Mouse (Mus musculus): ENCODE data around the gene Ank3. TPM values are rescaled to one million over a fixed set of nuclear protein-coding genes. Genes with fewer than 3 reads are reported as not detected.

The Ank3 gene
- polyA plus RNA-seq, 1 experiment: 9.3 TPM

DNA sequence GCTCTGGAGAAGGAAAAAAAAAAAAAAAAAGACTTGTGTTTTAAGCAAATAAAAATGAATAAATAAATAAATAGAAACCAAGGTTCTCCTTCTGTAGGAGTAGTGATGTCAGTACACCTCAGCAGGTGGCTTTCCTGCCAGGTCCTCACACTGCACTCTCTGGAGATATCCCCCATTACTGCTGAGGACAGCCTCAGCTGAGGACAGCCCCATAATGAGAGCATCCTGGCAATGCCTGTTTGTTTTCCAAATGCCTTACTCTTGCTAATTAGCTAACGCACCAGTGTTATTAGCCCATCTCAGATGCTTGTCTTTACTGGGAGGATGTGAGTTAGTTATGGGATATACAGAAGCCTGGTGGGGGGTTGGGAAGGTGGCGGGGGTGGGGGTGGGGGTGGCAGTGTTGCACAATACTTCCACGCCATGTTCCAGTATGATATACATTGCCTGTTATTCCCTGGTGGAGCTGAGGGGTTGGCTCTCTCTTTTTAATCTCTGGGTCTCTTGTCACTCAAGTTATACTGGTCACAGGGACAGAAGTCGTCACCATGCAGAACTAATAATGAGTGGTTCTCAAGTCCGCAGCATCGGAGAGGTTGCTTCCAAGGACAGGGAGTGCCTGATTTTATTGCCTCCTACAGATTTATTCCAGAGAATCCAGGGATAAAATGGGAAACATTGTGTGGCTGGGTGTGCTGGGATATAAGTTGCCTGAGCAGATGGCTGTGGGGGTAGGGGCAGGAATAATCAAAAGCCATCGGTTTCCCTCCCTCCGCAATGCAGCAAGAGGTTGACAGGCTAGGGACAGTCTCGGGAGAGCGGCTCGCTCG is 291.8 kb downstream of the Ank3 start:
- Histone ChIP-seq H3K4me1 (ENCODE audit: control insufficient read depth, insufficient read depth, insufficient read length, low read length) (no peaks in the 10 kb centered on the region), H3K4me3 (ENCODE audit: low read depth, low read length) (no peak overlapping the region), H3K27me3 (ENCODE audit: control insufficient read depth, insufficient read depth, low read length) (no peaks in the 10 kb centered on the region), H3K36me3 (ENCODE audit: control insufficient read depth, insufficient read depth, low read length) (no peaks in the 10 kb centered on the region), H3K27ac (ENCODE audit: insufficient read depth, low read depth, low read length) (no peak overlapping the region)
- WGBS: 25% methylated on average over 12 of the region's 12 CpGs
- TF ChIP-seq POLR2A (IDR thresholded peaks at IDR 0.05; ENCODE audit: low read depth, low read length) (no peak), CTCF (IDR thresholded peaks at IDR 0.05; ENCODE audit: extremely low read depth, insufficient read length, insufficient replicate concordance, low read depth, low read length) (no peak)

DNA sequence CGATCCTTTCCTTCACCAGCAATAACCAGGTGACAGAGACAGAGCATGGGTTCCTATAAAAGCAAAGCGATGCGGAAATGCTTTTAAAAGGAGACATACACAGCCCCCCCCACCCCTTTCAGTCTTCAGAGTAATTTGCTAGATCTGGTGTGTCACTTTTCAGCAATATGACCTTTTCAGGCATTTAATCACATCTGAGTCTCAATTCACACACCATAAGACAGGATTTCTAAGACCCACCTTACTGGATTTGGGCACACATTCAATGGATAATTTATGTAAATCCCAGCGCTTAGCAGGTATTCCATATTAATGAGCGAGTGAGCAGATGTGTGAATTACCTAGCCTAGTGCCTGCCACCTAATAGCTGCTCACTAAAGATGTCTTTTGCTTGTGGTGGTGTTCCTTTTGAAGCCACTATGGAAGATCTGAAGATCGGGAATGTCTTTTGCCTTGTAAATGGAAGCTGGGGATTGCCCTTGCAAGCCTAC is 292.4 kb downstream of the Ank3 start:
- Histone ChIP-seq H3K36me3 (ENCODE audit: control insufficient read depth, insufficient read depth, low read length) (no peaks in the 10 kb centered on the region), H3K27me3 (ENCODE audit: control insufficient read depth, insufficient read depth, low read length) (no peaks in the 10 kb centered on the region), H3K4me3 (ENCODE audit: low read depth, low read length) (no peak overlapping the region), H3K4me1 (ENCODE audit: control insufficient read depth, insufficient read depth, insufficient read length, low read length) (no peaks in the 10 kb centered on the region), H3K27ac (ENCODE audit: insufficient read depth, low read depth, low read length) (no peak overlapping the region)
- no peak for TF ChIP-seq CTCF (IDR thresholded peaks at IDR 0.05; ENCODE audit: extremely low read depth, insufficient read length, insufficient replicate concordance, low read depth, low read length)
- TF ChIP-seq POLR2A (IDR thresholded peaks at IDR 0.05; ENCODE audit: low read depth, low read length): no peak
- WGBS: 45% methylated on average over 6 of the region's 6 CpGs

DNA sequence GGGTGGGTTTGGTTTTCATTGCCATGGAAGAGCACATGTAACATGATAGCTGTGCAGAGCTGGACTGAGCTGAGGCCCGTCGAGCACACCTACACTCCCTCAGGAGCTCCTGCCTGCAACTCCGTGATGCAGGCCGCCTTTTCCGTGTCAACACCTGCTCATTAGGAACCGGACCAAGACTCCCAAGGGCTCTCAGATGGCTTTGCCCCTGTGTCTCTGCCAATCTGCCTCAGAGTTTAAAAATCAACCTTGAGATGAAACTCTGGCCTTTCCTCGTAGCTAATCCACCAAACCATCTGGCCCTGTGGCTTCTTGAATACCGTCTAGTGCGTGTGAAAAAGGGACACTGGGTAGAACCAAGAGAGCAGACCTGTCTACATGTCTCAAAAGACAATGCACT is 297.4 kb downstream of the Ank3 start:
- H3K27me3 ChIP-seq (ENCODE audit: control insufficient read depth, insufficient read depth, low read length): no peaks in the 10 kb centered on the region

DNA sequence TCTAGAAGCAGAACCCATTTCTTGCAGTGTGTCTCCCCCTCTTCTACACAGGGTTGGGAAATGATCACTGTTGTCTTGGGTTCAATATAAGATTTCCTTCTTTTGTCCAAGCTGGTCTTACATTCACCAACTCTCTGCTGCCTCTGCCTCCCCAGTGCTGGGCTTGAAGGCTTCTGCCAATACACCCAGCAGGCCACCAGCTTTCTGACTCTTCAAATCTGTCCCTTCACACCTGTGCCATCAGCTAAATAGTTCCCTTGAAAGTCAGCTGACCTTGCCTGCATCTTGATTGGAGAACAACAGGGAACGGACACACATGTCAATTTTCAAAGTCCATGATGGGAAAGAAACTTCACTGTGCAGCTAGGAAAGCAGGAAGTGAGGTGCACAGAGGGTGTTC is 300.1 kb downstream of the Ank3 start:
- H3K4me1 ChIP-seq (ENCODE audit: control insufficient read depth, insufficient read depth, insufficient read length, low read length): no peaks in the 10 kb centered on the region
- H3K27me3 ChIP-seq (ENCODE audit: control insufficient read depth, insufficient read depth, low read length): no peaks in the 10 kb centered on the region
- TF ChIP-seq CTCF (IDR thresholded peaks at IDR 0.05; ENCODE audit: extremely low read depth, insufficient read length, insufficient replicate concordance, low read depth, low read length): no peak
- TF ChIP-seq POLR2A (IDR thresholded peaks at IDR 0.05; ENCODE audit: low read depth, low read length): no peak
- no peak overlapping the region for H3K27ac ChIP-seq (ENCODE audit: insufficient read depth, low read depth, low read length)
- H3K4me3 ChIP-seq (ENCODE audit: low read depth, low read length): no peak overlapping the region
- H3K36me3 ChIP-seq (ENCODE audit: control insufficient read depth, insufficient read depth, low read length): no peaks in the 10 kb centered on the region
- WGBS: 58% methylated on average over 1 of the region's 1 CpGs

More for the DNA sequence above, 297.4 kb downstream of the Ank3 start:
- Histone ChIP-seq H3K4me1 (ENCODE audit: control insufficient read depth, insufficient read depth, insufficient read length, low read length) (no peaks in the 10 kb centered on the region), H3K4me3 (ENCODE audit: low read depth, low read length) (no peak overlapping the region), H3K36me3 (ENCODE audit: control insufficient read depth, insufficient read depth, low read length) (no peaks in the 10 kb centered on the region), H3K27ac (ENCODE audit: insufficient read depth, low read depth, low read length) (no peak overlapping the region)
- 84% methylated on average over 9 of the region's 9 CpGs for WGBS
- no peak for TF ChIP-seq POLR2A (IDR thresholded peaks at IDR 0.05; ENCODE audit: low read depth, low read length)
- TF ChIP-seq CTCF (IDR thresholded peaks at IDR 0.05; ENCODE audit: extremely low read depth, insufficient read length, insufficient replicate concordance, low read depth, low read length): no peak

DNA sequence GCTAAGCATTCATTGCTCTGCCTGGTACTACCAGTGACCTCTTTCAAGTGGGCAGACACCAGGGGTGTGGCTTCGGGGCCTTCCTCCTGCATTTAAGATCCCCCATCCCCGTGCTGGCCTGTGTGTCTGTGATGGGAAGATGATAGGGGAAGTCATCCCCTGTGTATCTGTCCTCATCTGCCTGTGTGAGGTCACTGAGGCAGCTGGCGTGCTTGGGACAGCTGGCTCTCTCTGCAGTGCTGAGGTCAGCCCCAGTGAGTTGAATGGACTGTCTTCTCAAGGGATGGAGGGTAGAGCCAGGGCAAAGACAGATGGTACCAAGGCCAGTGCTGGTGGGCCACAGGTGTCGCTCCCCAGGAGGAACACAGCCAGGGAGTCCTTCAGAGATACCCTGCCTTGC is 302.7 kb downstream of the Ank3 start:
- Histone ChIP-seq H3K36me3 (ENCODE audit: control insufficient read depth, insufficient read depth, low read length) (no peaks in the 10 kb centered on the region), H3K4me1 (ENCODE audit: control insufficient read depth, insufficient read depth, insufficient read length, low read length) (no peaks in the 10 kb centered on the region), H3K4me3 (ENCODE audit: low read depth, low read length) (no peak overlapping the region), H3K27ac (ENCODE audit: insufficient read depth, low read depth, low read length) (no peak overlapping the region), H3K27me3 (ENCODE audit: control insufficient read depth, insufficient read depth, low read length) (no peaks in the 10 kb centered on the region)
- WGBS: 45% methylated on average over 4 of the region's 4 CpGs
- no peak for TF ChIP-seq CTCF (IDR thresholded peaks at IDR 0.05; ENCODE audit: extremely low read depth, insufficient read length, insufficient replicate concordance, low read depth, low read length)

DNA sequence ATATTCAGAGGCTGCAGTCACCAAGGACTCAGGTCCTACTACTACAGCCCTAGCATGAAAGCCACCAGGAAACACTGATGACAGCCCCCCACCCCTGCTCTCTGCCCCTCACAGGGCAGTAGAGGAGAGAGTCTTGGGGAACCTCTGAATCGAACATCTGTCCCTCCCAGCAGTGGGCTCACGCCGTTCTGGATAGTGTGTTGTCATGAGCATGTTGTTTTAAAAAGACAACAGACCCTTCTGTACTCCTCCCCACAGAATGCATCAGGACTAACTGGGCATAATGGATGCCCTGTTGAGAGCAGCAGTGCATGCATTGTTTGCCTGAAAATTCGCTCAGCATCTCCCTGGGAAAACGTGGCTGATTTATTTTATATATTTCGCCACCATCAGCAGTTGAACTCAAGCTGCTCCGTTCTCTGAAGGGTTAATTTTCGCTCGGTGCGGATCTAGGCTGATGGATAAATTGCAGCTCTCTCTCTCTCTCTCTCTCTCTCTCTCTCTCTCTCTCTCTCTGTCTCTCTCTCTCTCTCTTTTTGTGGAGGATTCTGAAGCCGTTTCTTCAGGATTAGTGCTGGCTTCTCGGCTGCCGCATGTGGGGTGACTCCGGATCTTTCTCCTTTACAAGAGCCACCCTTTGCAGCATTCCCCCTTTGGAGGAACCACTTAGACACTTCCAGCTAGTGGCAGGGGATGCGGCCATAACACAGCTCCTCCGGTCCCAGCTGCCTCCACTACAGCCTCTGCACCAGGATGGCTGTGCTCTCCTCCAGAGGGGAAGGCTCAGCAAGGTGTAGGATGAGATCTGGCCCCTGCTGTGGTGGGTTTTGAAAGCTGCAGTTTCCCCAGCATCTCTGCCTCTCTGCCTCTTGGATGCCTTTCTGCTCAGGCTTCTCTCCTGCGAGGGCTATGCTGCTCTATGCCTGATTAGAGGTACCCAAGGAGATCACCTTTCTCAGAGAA is 307.5 kb downstream of the Ank3 start:
- no peak overlapping the region for H3K27ac ChIP-seq (ENCODE audit: insufficient read depth, low read depth, low read length)
- H3K36me3 ChIP-seq (ENCODE audit: control insufficient read depth, insufficient read depth, low read length): no peaks in the 10 kb centered on the region
- no peaks in the 10 kb centered on the region for H3K4me1 ChIP-seq (ENCODE audit: control insufficient read depth, insufficient read depth, insufficient read length, low read length)
- TF ChIP-seq CTCF (IDR thresholded peaks at IDR 0.05; ENCODE audit: extremely low read depth, insufficient read length, insufficient replicate concordance, low read depth, low read length): no peak
- TF ChIP-seq POLR2A (IDR thresholded peaks at IDR 0.05; ENCODE audit: low read depth, low read length): no peak
- H3K4me3 ChIP-seq (ENCODE audit: low read depth, low read length): no peak overlapping the region
- no peaks in the 10 kb centered on the region for H3K27me3 ChIP-seq (ENCODE audit: control insufficient read depth, insufficient read depth, low read length)
- WGBS: 45% methylated on average over 17 of the region's 17 CpGs
